ENCODE assay signal across 8 mouse cellular contexts in genomic region chr9:110742951-110743455, GRCm38 (mm10). TPM values are rescaled to one million over a fixed set of nuclear protein-coding genes. Genes with fewer than 3 reads are reported as not detected.
DNase-seq lines count a peak whose midpoint lies in the region; ATAC-seq and TF ChIP-seq lines count a peak whose summit lies in the region.

No protein-coding gene starts in this region.

- peak; percentile 25; the same call in 1 of the 2 replicates for ATAC-seq in forebrain, embryonic 15.5 days (replicated peaks)
- ATAC-seq in kidney, embryonic 15.5 days (replicated peaks; ENCODE audit: low FRiP score), result peak; percentile 19; the same call in 1 of the 2 replicates
- ATAC-seq in midbrain, embryonic 15.5 days (replicated peaks), result peak; percentile 28; the same call in 1 of the 2 replicates

- WGBS in forebrain, embryonic 15.5 days, result under 1% methylated on average over 49 of the region's 49 CpGs
- under 1% methylated on average over 49 of the region's 49 CpGs for WGBS in kidney, embryonic 15.5 days
- WGBS in midbrain, embryonic 15.5 days, result under 1% methylated on average over 40 of the region's 49 CpGs

- H3K9me3 ChIP-seq in E14TG2a.4 (ENCODE audit: low read length), result peaks cover 11% of the 10 kb centered on the region
- H3K9me3 ChIP-seq in forebrain, embryonic 15.5 days, result no peaks in the 10 kb centered on the region
- H3K9me3 ChIP-seq in kidney, embryonic 15.5 days (replicated peaks), result no peaks in the 10 kb centered on the region
- no peaks in the 10 kb centered on the region for H3K9me3 ChIP-seq in midbrain, embryonic 15.5 days

- H3K4me2 ChIP-seq in forebrain, embryonic 15.5 days (replicated peaks), result peak overlapping the region; percentile 98
- H3K4me2 ChIP-seq in kidney, embryonic 15.5 days, result peak overlapping the region; percentile 91
- peak overlapping the region; percentile 98 for H3K4me2 ChIP-seq in midbrain, embryonic 15.5 days

- H3K4me3 ChIP-seq in E14TG2a.4 (replicated peaks; ENCODE audit: low read length), result peak overlapping the region; percentile 77
- H3K4me3 ChIP-seq in forebrain, embryonic 15.5 days, result peak overlapping the region; percentile 62
- peak overlapping the region; percentile 80 for H3K4me3 ChIP-seq in kidney, embryonic 15.5 days (replicated peaks)
- peak overlapping the region; percentile 62 for H3K4me3 ChIP-seq in midbrain, embryonic 15.5 days

- no peaks in the 10 kb centered on the region for H3K36me3 ChIP-seq in E14TG2a.4 (ENCODE audit: insufficient read depth, low read length)
- H3K36me3 ChIP-seq in forebrain, embryonic 15.5 days, result no peaks in the 10 kb centered on the region
- no peaks in the 10 kb centered on the region; the same call in 1 of the 2 replicates for H3K36me3 ChIP-seq in kidney, embryonic 15.5 days
- H3K36me3 ChIP-seq in midbrain, embryonic 15.5 days (replicated peaks), result no peaks in the 10 kb centered on the region

- peak; percentile 32 for DNase-seq in adrenal gland, postnatal 14 days
- DNase-seq in adrenal gland, adult 8-10 months, result no peak
- no peak for DNase-seq in cerebellum, adult 9-11 months
- no peak for DNase-seq in right cerebral cortex, postnatal 4 days

- peak overlapping the region; percentile 64 for H3K9ac ChIP-seq in forebrain, embryonic 15.5 days (replicated peaks)
- peak overlapping the region; percentile 87 for H3K9ac ChIP-seq in kidney, embryonic 15.5 days
- peak overlapping the region; percentile 69 for H3K9ac ChIP-seq in midbrain, embryonic 15.5 days

- TF ChIP-seq CTCF in E14TG2a.4 (conservative IDR thresholded peaks at IDR 0.05; ENCODE audit: low read length), result no peak

- peaks cover 40% of the 10 kb centered on the region for H3K4me1 ChIP-seq in E14TG2a.4 (replicated peaks; ENCODE audit: low read depth, low read length)
- peaks cover 22% of the 10 kb centered on the region for H3K4me1 ChIP-seq in forebrain, embryonic 15.5 days
- peaks cover 76% of the 10 kb centered on the region for H3K4me1 ChIP-seq in kidney, embryonic 15.5 days
- peaks cover 20% of the 10 kb centered on the region for H3K4me1 ChIP-seq in midbrain, embryonic 15.5 days

- peaks cover 88% of the 10 kb centered on the region for H3K27me3 ChIP-seq in E14TG2a.4 (ENCODE audit: insufficient read depth, low read length)
- H3K27me3 ChIP-seq in forebrain, embryonic 15.5 days, result peaks cover 30% of the 10 kb centered on the region
- peaks cover 41% of the 10 kb centered on the region for H3K27me3 ChIP-seq in kidney, embryonic 15.5 days
- H3K27me3 ChIP-seq in midbrain, embryonic 15.5 days (replicated peaks), result peaks cover 23% of the 10 kb centered on the region; the same call in 1 of the 2 replicates

- H3K27ac ChIP-seq in forebrain, embryonic 15.5 days (replicated peaks), result no peak overlapping the region
- peak overlapping the region; percentile 91 for H3K27ac ChIP-seq in kidney, embryonic 15.5 days
- H3K27ac ChIP-seq in midbrain, embryonic 15.5 days, result no peak overlapping the region

RNA-seq across cellular contexts. Expression of gene Myl3, which starts 1.3 kb away (rescaled TPM):
- 0.37 TPM in 1 of 2 replicates, not detected in the other for total RNA-seq in adrenal gland, postnatal 14 days (2021)
- total RNA-seq in adrenal gland, adult 8-10 months (2022), result under 1 TPM in 2 of 4 experiments, not detected in 2; 0.26 to 0.40 TPM
- polyA plus RNA-seq in forebrain, embryonic 15.5 days (2015; fragmentation: Nextera tagmentation; extraction: Ambion mirVana), result 0.45 and 1.3 TPM in 2 replicates
- 1.8 and 3.9 TPM in 2 replicates for polyA plus RNA-seq in kidney, embryonic 15.5 days (2015; fragmentation: Nextera tagmentation; extraction: Ambion mirVana)
- polyA plus RNA-seq in midbrain, embryonic 15.5 days (2015; fragmentation: Nextera tagmentation; extraction: Ambion mirVana), result 0.56 and 2.0 TPM in 2 replicates

RNA-seq across cellular contexts. Expression of gene Pth1r, which starts 3.9 kb away (rescaled TPM):
- 6.9 and 9.0 TPM in 2 replicates for total RNA-seq in adrenal gland, postnatal 14 days (2021)
- total RNA-seq in adrenal gland, adult 8-10 months (2022), result 10 to 100 TPM in 1 of 4 experiments, 1 to 10 TPM in 3; 7.2 to 12.3 (median 9.3) TPM
- 6.3 and 7.0 TPM in 2 replicates for polyA plus RNA-seq in forebrain, embryonic 15.5 days (2015; fragmentation: Nextera tagmentation; extraction: Ambion mirVana)
- polyA plus RNA-seq in kidney, embryonic 15.5 days (2015; fragmentation: Nextera tagmentation; extraction: Ambion mirVana), result 67.1 and 70.1 TPM in 2 replicates
- polyA plus RNA-seq in midbrain, embryonic 15.5 days (2015; fragmentation: Nextera tagmentation; extraction: Ambion mirVana), result 8.7 and 9.2 TPM in 2 replicates

RNA-seq across cellular contexts. Expression of gene Prss42, which starts 55.0 kb away (rescaled TPM):
- total RNA-seq in adrenal gland, postnatal 14 days (2021), result not detected in 2 replicates
- total RNA-seq in adrenal gland, adult 8-10 months (2022), result not detected
- polyA plus RNA-seq in forebrain, embryonic 15.5 days (2015; fragmentation: Nextera tagmentation; extraction: Ambion mirVana), result not detected in 2 replicates
- not detected in 2 replicates for polyA plus RNA-seq in kidney, embryonic 15.5 days (2015; fragmentation: Nextera tagmentation; extraction: Ambion mirVana)
- not detected in 2 replicates for polyA plus RNA-seq in midbrain, embryonic 15.5 days (2015; fragmentation: Nextera tagmentation; extraction: Ambion mirVana)
